Mouse (Mus musculus) c-Kit-negative CD71-positive TER-119-positive erythroid progenitor cells, embryonic 14.5 days (primary cell): ENCODE results near the gene Pnkd.
"Not testable (repeated sequence)": the region's sequence is repeated elsewhere in the genome, so short reads cannot be mapped to it uniquely, and the experiment has no call there.

Source experiments
- DNase-seq: peaks from one replicate; pipeline ENCODE4 v3.0.0-alpha.2; 2013; ENCODE audit warnings: low read depth, low spot score

Gene Pnkd

DNA sequence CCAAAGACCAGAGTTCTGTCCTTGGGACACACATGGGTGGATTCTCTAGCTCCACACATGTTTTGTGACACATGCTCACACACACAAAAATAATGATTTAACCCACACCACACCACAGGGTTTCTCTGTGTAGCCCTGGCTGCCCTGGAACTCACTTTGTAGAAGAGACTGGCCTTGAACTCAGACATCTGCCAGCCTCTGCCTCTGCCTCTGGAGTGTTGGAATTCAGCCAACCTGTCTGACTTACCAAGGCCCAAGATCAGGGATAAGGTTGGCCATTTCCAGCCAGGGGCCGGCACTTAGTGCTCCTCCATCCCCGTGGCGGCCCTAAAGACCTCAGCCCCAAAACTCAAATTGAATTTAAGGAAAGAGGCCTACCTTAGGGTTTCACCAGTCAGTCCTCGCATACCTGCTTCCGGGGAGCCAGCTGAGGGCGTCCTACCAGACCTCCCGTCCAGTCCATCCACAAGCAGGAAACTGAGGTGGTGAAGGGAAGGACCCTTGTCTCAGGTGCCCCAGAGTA lies 103.7 kb downstream of the Pnkd start:
- no peak for DNase-seq

DNA sequence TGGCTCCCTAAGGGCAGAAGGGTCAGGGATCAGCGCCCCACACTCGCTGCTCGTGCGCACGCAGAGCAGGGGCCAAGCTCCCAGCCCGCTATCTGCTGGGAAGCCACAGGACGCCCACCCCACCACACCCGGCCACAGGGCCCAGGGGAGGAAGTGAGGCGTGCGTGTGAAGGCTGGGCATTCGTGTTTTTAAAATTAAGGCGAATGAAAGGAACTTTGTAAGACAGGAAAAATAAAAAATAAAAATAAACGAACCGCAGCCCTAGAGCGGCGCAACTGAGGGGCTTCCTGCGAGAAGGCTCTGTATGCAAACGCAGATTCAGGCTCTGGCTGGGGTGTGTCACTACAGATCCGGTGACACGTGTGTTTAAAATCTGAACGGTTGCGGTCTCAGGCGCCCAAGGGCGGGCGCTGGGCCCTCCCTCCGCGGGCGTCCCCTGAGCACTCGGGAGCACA lies 105.1 kb downstream of the Pnkd start:
- DNase-seq = no peak

DNA sequence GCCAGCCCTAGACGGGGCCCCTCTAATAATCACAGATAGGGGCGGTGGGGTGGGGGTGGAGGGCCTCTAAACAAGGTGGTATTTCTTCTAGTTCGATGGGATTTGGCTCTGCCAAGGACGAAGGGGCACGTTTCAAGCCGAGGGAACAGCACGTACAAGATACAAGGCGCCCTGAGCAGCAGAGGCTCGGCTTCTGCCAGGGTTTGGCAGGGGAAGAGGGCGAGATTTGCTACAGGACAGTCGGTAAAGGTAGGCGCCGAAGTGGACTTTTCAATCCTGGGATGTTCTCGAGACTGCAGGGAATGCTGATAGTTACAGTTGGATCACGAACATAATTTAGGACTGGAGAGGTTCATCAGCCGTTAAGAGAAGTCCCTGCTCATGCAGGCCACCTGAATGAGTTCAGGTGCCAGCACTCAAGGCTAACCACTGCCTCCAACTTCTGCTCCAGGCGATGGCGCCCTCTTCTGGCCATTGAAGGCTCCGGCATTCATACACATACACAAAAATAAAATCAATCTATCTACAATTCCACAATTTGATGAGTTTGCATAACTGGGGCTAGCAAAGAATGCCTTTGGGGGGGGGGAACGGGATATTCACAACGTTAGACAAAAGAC lies 105.7 kb downstream of the Pnkd start:
- peak; percentile 80 for DNase-seq

DNA sequence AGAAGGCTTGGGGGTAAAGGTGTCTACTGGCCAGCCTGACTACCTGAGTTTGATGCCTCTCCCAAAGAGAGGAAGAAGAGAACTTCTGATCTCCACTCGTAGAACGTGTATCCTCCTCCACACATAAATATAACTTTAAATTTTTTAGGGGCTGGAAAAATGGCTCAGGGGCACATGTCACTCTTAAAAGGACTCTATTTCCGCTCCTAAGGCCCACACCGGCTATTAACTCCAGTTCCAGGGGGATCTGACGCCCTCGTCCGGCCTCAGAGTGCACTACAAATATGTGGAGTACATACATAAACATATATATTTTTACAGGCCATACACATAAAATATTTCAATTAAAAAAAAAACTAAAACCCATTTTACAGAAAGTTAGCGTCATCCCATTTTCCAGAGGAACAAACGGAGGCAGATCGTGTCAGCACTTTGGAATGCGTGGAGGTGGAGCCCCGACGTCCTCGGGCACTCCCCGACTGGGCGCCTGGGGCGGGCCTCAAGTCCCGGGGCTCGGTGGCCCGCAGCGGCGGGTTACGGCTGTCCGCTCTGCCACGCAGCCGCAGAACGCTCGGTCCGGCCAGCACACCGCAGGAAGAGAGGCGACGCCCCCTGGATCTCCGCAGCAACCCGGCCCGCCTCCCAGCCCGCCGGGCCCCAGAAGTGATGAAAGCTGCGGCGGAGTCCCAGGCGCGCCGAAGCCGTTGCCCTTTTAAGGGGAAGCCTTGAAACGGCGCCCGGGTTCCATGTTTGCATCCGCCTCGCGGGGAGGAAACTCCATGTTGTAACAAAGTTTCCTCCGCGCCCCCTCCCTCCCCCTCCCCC lies 106.4 kb downstream of the Pnkd start, which contains the start of gene Ctdsp1:
Gene Ctdsp1 (plus strand): TSS at position 586 of the 825 bp plus-strand sequence.
- DNase-seq = peak; percentile 76

DNA sequence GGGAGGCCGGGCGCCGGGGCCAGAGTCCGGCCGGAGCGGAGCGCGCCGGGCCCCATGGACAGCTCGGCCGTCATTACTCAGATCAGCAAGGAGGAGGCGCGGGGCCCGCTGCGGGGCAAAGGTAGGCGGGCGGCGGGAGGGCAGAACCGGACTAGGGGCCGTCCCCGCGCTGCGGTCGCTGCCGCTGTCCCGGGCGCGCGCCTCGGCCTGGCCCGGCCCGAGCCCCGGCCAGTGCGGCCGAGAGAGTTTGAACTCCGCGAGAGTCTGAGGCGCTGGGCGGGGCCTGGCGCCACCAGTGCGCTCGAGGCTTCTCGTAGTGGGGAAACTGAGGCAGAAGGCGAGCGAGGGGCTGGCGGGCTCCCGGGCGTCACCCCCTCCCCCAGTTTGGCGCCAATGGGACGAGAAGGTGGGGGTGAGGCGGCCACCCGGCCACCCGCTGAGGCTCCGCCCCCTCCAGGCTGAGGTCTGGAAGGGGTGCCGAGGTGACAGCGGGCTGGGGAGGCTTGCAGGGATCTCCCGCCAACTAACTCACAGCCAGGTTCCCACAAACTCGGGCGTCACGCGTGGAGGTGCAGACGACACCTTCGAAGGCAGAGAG lies 107.2 kb downstream of the Pnkd start:
- DNase-seq = peak; percentile 54

DNA sequence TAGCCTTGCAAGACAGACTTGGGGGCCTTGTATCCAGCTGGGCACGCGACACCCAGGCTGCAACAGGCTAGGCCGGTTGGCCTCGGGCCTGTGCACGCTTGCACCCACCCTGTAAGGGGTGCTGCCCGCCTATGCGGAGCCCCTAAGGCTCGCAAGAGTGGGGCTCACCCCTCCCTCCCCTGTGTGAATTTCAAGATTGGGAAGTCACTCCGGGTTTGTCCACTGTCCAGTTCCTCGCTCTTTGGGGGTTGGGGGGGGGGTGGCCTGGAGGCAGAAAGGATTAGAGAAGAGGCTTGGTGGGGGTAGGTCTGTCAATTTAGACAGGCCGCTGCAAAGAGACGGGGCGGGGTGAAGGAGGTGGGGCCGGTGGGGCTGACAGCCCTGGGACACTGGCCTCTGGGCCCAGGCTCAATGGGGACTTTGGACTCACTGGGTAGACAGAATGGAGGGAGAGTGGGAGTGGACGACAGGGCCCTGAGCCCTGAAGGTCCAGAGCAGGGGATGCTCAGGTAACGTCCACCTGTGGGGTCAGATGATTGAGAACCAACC lies 107.8 kb downstream of the Pnkd start:
- no peak for DNase-seq

DNA sequence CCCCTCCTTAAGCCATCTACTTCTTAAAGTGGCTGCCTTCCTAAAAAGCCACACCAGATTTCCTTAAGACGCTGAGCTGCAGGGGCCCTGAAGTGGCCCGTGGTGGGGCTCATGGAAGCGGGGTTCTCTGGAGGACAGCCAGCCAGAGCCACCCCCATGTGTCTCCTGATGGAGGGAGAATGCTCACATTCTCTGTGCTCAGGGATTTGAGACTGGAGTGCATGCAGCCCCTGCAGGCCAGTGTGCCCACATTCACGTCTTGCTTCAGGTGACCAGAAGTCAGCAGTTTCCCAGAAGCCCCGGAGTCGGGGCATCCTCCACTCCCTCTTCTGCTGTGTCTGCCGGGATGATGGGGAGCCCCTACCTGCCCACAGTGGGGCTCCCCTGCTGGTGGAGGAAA lies 108.3 kb downstream of the Pnkd start:
- DNase-seq = no peak

DNA sequence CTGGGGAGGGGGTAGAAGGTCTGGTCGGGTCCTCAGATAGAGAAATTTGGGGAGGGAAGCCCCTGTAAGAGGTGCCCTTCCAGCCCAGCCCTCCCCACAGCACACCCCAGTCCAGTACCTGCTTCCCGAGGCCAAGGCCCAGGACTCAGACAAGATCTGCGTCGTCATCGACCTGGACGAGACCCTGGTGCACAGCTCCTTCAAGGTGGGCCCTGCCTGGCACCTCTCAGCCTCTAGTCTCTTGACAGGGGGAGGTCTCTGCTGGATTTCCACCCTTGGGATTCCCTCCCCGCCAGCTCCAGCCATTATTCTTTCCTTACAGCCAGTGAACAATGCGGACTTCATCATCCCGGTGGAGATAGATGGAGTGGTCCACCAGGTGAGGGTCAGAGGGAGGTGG lies 109.0 kb downstream of the Pnkd start:
- DNase-seq = no peak

DNA sequence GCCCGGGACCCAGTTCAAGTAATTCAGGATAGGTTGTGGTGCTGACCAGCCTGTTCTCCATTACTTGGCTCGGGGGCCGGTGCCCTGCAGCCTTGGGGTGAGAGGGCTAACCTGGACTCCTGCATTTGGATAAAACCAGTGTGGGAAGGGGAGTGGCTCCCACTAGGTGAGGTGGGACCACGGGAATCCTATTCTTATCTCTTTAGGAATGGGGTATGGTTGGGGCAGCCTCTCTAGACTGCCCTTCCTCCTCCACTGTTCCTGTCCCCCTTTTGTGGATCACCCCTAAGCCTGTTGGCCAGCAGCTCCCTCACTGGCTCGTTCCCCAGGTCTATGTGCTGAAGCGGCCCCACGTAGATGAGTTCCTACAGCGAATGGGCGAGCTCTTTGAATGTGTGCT lies 109.6 kb downstream of the Pnkd start:
- no peak for DNase-seq

DNA sequence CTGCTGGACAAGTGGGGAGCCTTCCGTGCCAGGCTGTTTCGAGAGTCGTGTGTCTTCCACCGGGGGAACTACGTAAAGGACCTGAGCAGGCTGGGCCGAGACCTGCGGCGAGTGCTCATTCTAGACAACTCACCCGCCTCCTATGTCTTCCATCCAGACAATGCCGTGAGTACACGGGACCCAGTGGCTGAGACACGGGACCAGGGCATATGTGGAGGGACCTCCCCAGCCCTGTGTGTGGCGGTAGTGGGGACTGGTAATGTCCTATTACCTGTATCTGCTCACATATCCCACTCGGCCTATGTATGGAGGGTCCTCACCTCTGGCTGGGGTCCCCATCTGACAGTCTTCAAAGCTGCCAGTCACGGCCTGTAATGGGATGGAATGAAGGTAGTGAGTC lies 110.1 kb downstream of the Pnkd start:
- no peak for DNase-seq

DNA sequence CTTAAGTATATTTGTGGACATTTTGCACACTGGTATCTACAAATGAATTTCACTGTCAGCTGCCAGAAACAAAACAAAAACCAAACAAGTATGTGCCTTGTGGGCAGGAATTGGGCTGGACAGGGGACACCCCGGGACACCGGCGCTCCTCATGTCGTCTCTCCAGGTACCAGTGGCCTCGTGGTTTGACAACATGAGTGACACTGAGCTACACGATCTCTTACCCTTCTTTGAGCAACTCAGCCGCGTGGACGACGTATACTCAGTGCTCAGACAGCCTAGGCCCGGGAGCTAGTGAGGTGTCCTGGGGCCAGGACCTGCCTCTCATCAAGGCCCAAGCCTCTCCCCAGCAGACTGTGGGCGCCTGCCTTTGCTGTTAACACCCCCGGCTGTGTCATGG lies 110.6 kb downstream of the Pnkd start:
- no peak for DNase-seq

DNA sequence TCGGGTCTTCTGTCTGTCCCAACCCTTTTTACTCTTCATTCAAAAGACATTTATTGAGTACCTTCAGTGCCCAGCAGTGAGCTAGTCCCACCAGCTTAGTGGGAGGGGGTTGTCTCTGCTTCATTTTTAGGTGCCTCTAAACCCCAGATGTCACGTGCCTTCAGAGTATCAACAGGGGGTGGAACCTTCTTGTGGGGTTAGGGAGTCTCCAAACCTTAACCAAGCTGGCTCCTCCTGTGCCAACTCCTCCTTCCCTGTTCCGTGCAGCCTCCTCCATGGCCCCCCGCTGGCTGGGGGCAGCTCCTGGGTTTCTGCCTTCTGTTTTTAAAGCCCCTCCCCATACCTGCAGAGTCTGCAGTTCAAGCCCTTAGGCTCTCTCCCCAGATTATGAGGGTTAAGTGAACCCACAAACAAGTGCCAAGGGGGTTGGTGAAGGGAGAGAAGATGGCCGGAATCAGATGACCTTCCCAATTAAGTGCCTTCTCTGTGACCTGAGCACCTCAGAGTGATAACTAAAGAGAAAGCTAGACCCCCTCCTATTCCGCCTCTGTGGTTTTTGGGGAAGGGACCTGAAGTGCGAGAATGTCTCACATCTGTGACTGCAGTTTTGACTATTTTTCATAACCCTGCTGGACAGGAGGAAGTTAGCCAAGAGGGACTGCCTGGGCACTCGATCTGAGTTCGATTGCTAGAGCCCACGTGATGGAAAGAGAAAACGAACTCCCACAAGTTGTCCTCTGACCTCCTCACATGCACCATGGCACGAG lies 111.9 kb downstream of the Pnkd start:
- DNase-seq = not testable (repeated sequence)

DNA sequence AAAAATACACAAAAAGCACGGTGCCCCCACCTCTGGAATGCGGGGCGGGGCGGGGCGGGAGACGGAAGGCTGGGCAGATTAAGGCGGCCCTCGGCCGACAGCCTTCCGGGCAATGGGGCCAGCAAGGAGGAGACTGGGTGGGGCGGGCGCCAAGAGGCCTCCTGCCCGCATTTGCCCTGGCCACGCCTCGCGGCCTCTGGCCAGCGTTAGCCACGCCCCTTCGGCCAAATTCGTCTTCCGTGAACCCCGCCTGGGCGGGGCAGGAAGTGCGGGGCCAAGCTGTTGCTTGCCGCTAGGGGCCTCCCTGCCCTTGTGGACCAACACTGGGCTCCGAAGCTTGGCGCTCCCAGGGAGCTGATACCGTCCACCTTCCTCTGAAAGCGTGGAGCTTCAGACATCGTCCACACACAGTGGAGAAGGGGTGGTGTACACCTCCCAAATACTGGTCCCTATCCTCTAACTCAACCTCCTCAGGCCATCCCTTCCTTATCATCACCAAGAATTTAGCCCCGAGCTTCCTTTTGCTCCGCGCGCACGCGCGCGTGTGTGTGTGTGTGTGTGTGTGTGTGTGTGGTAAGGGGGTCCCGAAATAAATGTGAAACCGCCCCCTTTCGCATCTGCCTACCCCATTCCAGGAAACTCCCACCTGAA lies 112.7 kb downstream of the Pnkd start:
- DNase-seq = peak; percentile 95

DNA sequence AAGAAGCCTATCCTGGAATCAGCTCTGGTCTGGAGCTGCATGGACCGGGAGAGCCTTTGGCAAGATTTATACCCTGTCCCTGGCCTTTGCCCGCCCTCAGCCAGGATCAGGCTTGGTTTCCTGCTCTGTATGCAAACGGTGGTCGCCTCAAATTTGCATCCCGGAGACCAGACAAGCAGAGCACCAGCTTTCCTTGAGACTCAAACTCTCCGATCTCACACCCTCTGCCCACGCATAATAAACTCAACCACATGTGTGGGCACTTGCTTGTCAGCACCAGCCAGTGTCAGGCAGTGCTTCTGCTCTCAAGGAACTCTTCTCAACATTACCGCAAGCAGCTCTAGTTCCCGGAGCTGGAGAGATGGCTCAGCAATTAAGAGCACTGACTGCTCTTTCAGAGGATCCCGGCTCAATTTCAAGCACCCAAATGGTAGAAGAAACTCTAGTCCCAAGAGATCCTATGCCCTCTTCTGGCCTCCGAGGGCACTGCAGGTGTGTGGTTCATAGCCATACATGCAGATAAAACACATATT lies 113.3 kb downstream of the Pnkd start:
- peak; percentile 59 for DNase-seq

DNA sequence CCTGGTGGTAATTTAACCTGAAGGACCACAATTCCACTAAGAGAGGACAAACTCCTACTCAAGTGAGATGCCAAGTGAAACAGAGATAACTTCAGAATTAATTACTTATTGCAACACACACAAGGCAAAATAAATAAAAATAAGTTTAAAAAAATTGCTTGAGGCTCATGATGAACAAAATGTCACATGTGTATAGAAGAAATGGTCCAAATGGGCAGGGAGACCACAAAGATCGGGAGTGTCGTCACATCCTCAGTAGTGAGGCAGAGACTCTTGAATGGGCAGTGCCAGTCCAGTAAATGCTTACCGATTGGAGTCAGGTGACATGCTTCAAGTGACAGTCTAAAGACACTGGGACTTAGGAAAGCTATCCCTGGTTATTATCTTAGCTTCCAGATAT lies 115.8 kb downstream of the Pnkd start:
- DNase-seq = no peak

DNA sequence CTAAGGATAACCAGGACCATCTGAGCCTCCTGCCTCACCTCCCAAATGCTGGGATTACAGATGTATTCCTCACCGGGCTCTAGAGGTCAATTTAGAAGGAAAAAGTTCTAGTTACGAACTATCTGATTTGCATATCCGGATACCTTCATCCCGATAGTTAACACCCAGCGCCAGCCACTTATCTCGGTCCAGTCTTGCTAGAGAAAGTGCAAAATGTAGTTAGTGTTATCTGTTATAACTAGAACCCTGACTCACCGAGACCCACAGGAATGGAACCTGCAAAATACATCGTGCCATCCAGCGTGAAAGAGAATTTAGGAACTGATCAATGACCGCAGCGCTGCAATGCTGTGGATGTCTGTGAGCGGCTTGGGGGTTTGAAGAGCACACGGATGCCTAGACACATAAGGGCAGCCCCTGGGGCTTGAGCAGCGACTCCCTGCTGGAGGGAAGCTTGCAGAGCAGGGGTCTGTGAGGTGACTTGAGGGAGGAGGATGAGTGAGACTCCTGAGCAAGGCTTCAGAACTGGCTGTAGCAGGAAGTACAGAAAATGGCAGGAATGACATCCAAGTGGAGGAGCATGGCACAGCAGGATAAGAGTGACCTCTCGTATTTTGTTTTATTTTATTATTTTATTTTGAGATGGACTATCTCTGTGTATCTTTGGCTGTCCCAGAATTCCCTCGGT lies 116.4 kb downstream of the Pnkd start:
- DNase-seq = no peak
